Mouse (Mus musculus) kidney, adult 2 months (tissue): ENCODE results near the gene Dnajc10. TPM values are rescaled to one million over a fixed set of nuclear protein-coding genes. Genes with fewer than 3 reads are reported as not detected.

Source experiments
- DNase-seq: peaks from one replicate; pipeline ENCODE4 v3.0.0; 2021
- H3K27ac ChIP-seq: fragments of 200-500 bp; 2 replicates; pipeline ENCODE4 v1.5.1; 2012; ENCODE audit warnings: low read depth, low read length, control low read depth, inconsistent platforms; ENCODE audit not compliant: insufficient read depth
- H3K27me3 ChIP-seq: fragments of 200-500 bp; replicated peaks from 2 replicates; pipeline ENCODE4 v1.6.1; 2012; ENCODE audit warnings: mild to moderate bottlenecking, moderate library complexity, low read length, inconsistent platforms; ENCODE audit not compliant: control insufficient read depth, insufficient read depth
- H3K36me3 ChIP-seq: fragments of 200-500 bp; 2 replicates; pipeline ENCODE4 v1.6.1; 2012; ENCODE audit warnings: mild to moderate bottlenecking, moderate library complexity, low read length, inconsistent platforms; ENCODE audit not compliant: control insufficient read depth, insufficient read depth
- H3K4me1 ChIP-seq: fragments of 200-500 bp; 2 replicates; pipeline ENCODE4 v1.6.1; 2011; ENCODE audit warnings: low read length; ENCODE audit not compliant: control insufficient read depth, insufficient read depth
- H3K4me3 ChIP-seq: fragments of 200-500 bp; 2 replicates; pipeline ENCODE4 v1.5.1; 2011; ENCODE audit warnings: mild to moderate bottlenecking, low read depth, low read length, control low read depth; ENCODE audit not compliant: insufficient read depth
- CTCF ChIP-seq: fragments of 200-500 bp; conservative IDR thresholded peaks from 2 replicates; pipeline ENCODE4 v1.5.1; 2011; ENCODE audit warnings: low read depth, mild to moderate bottlenecking, control low read depth, low read length, moderate library complexity, mixed read lengths; ENCODE audit not compliant: insufficient read depth, insufficient read length
- POLR2A ChIP-seq: fragments of 200-500 bp; IDR thresholded peaks from one replicate; pipeline ENCODE4 v1.6.1; 2011; ENCODE audit warnings: low read depth, low read length, control low read depth
- WGBS: fragments of 180-500 bp; shearing (Covaris S2); methylation state at CpG from one replicate; pipeline ENCODE4 v1.1.7; 2018; 5-methylcytosine and 5-hydroxymethylcytosine counted together
- polyA plus RNA-seq: library from polyadenylated mRNA; depleted of rRNA; stranded (reverse); fragments of >200 nt; gene quantifications from 2 replicates; pipeline ENCODE4 v1.2.3, GENCODE M21; 2012; rRNA removed

The Dnajc10 gene
- 16.4 and 19.4 TPM in 2 replicates for polyA plus RNA-seq

- H3K27ac ChIP-seq, result peak within 1 kb of the TSS; percentile 65
- no peak for TF ChIP-seq CTCF
- peak; percentile 19 for TF ChIP-seq POLR2A
Measured at GRCm38 (mm10) chr2:80315242-80316161, at the start of gene Dnajc10. Dnajc10 (plus strand) TSS chr2:80315466.

GRCm38 (mm10) chr2:80266894-80267293, 48.4 kb upstream of the Dnajc10 start:
- peak; percentile 74 for DNase-seq
- Histone ChIP-seq H3K4me1 (no peaks in the 10 kb centered on the region), H3K27ac (no peak overlapping the region), H3K27me3 (no peaks in the 10 kb centered on the region), H3K36me3 (no peaks in the 10 kb centered on the region), H3K4me3 (no peak overlapping the region)
- TF ChIP-seq CTCF (peak; percentile 96), POLR2A (no peak)
- WGBS, result 13% methylated on average over 11 of the region's 11 CpGs

More at GRCm38 (mm10) chr2:80315242-80316161, at the start of gene Dnajc10:
- Histone ChIP-seq H3K4me1 (0 out of 2 replicates have a peak, but pooled peaks cover 5% of the 10 kb centered on the region), H3K4me3 (peak within 1 kb of the TSS; percentile 94), H3K36me3 (peaks cover 1% of the 10 kb centered on the region; the same call in 1 of the 2 replicates), H3K27me3 (no peaks in the 10 kb centered on the region)
- under 1% methylated on average over 71 of the region's 72 CpGs for WGBS
- DNase-seq, result peak; percentile 95

- H3K36me3 ChIP-seq, result no peaks in the 10 kb centered on the region
- WGBS, result 55% methylated on average over 4 of the region's 4 CpGs
- no peak overlapping the region for H3K4me3 ChIP-seq
- no peaks in the 10 kb centered on the region for H3K4me1 ChIP-seq
- TF ChIP-seq POLR2A (no peak), CTCF (no peak)
- no peaks in the 10 kb centered on the region for H3K27me3 ChIP-seq
- no peak overlapping the region for H3K27ac ChIP-seq
- peak; percentile 44 for DNase-seq
Measured at GRCm38 (mm10) chr2:80268053-80268452, 47.2 kb upstream of the Dnajc10 start.

GRCm38 (mm10) chr2:80271431-80271830, 43.8 kb upstream of the Dnajc10 start:
- Histone ChIP-seq H3K4me3 (no peak overlapping the region), H3K27ac (no peak overlapping the region)

GRCm38 (mm10) chr2:80273038-80273437, 42.2 kb upstream of the Dnajc10 start:
- Histone ChIP-seq H3K27ac (no peak overlapping the region), H3K4me1 (no peaks in the 10 kb centered on the region), H3K36me3 (no peaks in the 10 kb centered on the region), H3K4me3 (no peak overlapping the region), H3K27me3 (no peaks in the 10 kb centered on the region)
- 84% methylated on average over 3 of the region's 3 CpGs for WGBS
- DNase-seq, result no peak
- TF ChIP-seq CTCF (no peak), POLR2A (no peak)

More at GRCm38 (mm10) chr2:80271431-80271830, 43.8 kb upstream of the Dnajc10 start:
- TF ChIP-seq CTCF (no peak), POLR2A (no peak)
- H3K4me1 ChIP-seq, result no peaks in the 10 kb centered on the region
- no peaks in the 10 kb centered on the region for H3K27me3 ChIP-seq
- H3K36me3 ChIP-seq, result no peaks in the 10 kb centered on the region
- WGBS, result 68% methylated on average over 1 of the region's 1 CpGs
- no peak for DNase-seq

GRCm38 (mm10) chr2:80273763-80274162, 41.5 kb upstream of the Dnajc10 start:
- Histone ChIP-seq H3K4me3 (no peak overlapping the region), H3K27ac (no peak overlapping the region), H3K27me3 (no peaks in the 10 kb centered on the region), H3K36me3 (no peaks in the 10 kb centered on the region), H3K4me1 (no peaks in the 10 kb centered on the region)
- no peak; the same call in 1 of the 2 replicates for TF ChIP-seq CTCF
- DNase-seq, result no peak
- 73% methylated on average over 4 of the region's 4 CpGs for WGBS

GRCm38 (mm10) chr2:80275136-80275535, 40.1 kb upstream of the Dnajc10 start:
- WGBS, result 54% methylated on average over 2 of the region's 2 CpGs
- H3K4me1 ChIP-seq, result no peaks in the 10 kb centered on the region

More at GRCm38 (mm10) chr2:80275136-80275535, 40.1 kb upstream of the Dnajc10 start:
- Histone ChIP-seq H3K4me3 (no peak overlapping the region), H3K27me3 (no peaks in the 10 kb centered on the region), H3K27ac (no peak overlapping the region), H3K36me3 (no peaks in the 10 kb centered on the region)
- peak; percentile 43 for DNase-seq
- peak; percentile 33; the same call in 1 of the 2 replicates for TF ChIP-seq CTCF
- no peak for TF ChIP-seq POLR2A
